Mouse (Mus musculus): Measurements from ENCODE around the gene Tomm20. TPM values are rescaled to one million over a fixed set of nuclear protein-coding genes. Genes with fewer than 3 reads are reported as not detected.

Tomm20 gene
- polyA plus RNA-seq, 1 experiment, result 642 TPM

- TF ChIP-seq EP300 (IDR thresholded peaks at IDR 0.05; ENCODE audit: insufficient read depth, low read depth, low read length), result no peak
- no peak for TF ChIP-seq CTCF (IDR thresholded peaks at IDR 0.05; ENCODE audit: low read depth, low read length)
These were observed 41.7 kb downstream of the Tomm20 start for GRCm38 (mm10) chr8:126903927-126904326.

GRCm38 (mm10) chr8:126903224-126903895 is 42.3 kb downstream of the Tomm20 start:
- Histone ChIP-seq H3K27me3 (ENCODE audit: control insufficient read depth, insufficient read depth, low read length, poor library complexity, severe bottlenecking) (no peaks in the 10 kb centered on the region), H3K4me3 (ENCODE audit: low read depth, low read length) (no peak overlapping the region), H3K27ac (ENCODE audit: insufficient read depth, low read length) (no peak overlapping the region), H3K36me3 (ENCODE audit: control insufficient read depth, insufficient read depth, low read length, poor library complexity, severe bottlenecking) (no peaks in the 10 kb centered on the region), H3K9ac (ENCODE audit: low read depth, poor library complexity, severe bottlenecking) (no peak overlapping the region), H3K4me1 (ENCODE audit: control insufficient read depth, insufficient read depth, low read length) (peaks cover 3% of the 10 kb centered on the region), H3K9me3 (replicated peaks; ENCODE audit: control insufficient read depth, insufficient read depth, low read length, poor library complexity, severe bottlenecking) (no peaks in the 10 kb centered on the region)
- TF ChIP-seq EP300 (IDR thresholded peaks at IDR 0.05; ENCODE audit: insufficient read depth, low read depth, low read length) (no peak), CTCF (IDR thresholded peaks at IDR 0.05; ENCODE audit: low read depth, low read length) (no peak), POLR2A (IDR thresholded peaks at IDR 0.05; ENCODE audit: insufficient read depth, low read length) (no peak)

More at GRCm38 (mm10) chr8:126903927-126904326, 41.7 kb downstream of the Tomm20 start:
- no peak overlapping the region for H3K27ac ChIP-seq (ENCODE audit: insufficient read depth, low read length)
- H3K36me3 ChIP-seq (ENCODE audit: control insufficient read depth, insufficient read depth, low read length, poor library complexity, severe bottlenecking), result no peaks in the 10 kb centered on the region
- H3K9ac ChIP-seq (ENCODE audit: low read depth, poor library complexity, severe bottlenecking), result no peak overlapping the region
- H3K4me3 ChIP-seq (ENCODE audit: low read depth, low read length), result no peak overlapping the region
- peaks cover 3% of the 10 kb centered on the region for H3K4me1 ChIP-seq (ENCODE audit: control insufficient read depth, insufficient read depth, low read length)
- no peaks in the 10 kb centered on the region for H3K27me3 ChIP-seq (ENCODE audit: control insufficient read depth, insufficient read depth, low read length, poor library complexity, severe bottlenecking)
- no peaks in the 10 kb centered on the region for H3K9me3 ChIP-seq (replicated peaks; ENCODE audit: control insufficient read depth, insufficient read depth, low read length, poor library complexity, severe bottlenecking)

DNA sequence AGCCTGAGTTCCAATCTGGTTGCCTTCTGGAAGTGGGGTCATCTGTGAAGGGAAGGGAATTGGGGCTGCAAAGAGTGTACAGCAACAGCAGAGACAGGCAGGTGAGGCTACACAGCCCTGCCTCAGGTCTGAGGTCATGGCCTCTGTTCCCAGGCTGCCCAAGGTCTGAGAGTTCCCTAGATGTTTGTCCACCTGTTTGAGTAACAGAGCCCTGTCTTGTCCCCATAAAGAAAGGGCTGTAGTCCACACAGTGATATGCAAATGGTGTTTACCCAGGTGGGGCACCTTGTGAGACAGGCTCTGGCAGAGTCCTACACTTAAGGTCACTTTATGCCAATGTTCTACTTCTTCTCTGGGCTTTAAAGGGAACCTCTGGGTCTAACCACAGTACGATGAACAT is 44.0 kb downstream of the Tomm20 start:
- no peak overlapping the region for H3K27ac ChIP-seq (ENCODE audit: insufficient read depth, low read length)
- no peak for TF ChIP-seq POLR2A (IDR thresholded peaks at IDR 0.05; ENCODE audit: insufficient read depth, low read length)
- TF ChIP-seq EP300 (IDR thresholded peaks at IDR 0.05; ENCODE audit: insufficient read depth, low read depth, low read length), result peak; percentile 57; the same call in 1 of the 2 replicates
- no peak for TF ChIP-seq CTCF (IDR thresholded peaks at IDR 0.05; ENCODE audit: low read depth, low read length)
- peaks cover 3% of the 10 kb centered on the region for H3K4me1 ChIP-seq (ENCODE audit: control insufficient read depth, insufficient read depth, low read length)
- no peaks in the 10 kb centered on the region for H3K27me3 ChIP-seq (ENCODE audit: control insufficient read depth, insufficient read depth, low read length, poor library complexity, severe bottlenecking)
- no peaks in the 10 kb centered on the region for H3K36me3 ChIP-seq (ENCODE audit: control insufficient read depth, insufficient read depth, low read length, poor library complexity, severe bottlenecking)
- H3K4me3 ChIP-seq (ENCODE audit: low read depth, low read length), result no peak overlapping the region
- no peak overlapping the region for H3K9ac ChIP-seq (ENCODE audit: low read depth, poor library complexity, severe bottlenecking)
- H3K9me3 ChIP-seq (replicated peaks; ENCODE audit: control insufficient read depth, insufficient read depth, low read length, poor library complexity, severe bottlenecking), result no peaks in the 10 kb centered on the region

DNA sequence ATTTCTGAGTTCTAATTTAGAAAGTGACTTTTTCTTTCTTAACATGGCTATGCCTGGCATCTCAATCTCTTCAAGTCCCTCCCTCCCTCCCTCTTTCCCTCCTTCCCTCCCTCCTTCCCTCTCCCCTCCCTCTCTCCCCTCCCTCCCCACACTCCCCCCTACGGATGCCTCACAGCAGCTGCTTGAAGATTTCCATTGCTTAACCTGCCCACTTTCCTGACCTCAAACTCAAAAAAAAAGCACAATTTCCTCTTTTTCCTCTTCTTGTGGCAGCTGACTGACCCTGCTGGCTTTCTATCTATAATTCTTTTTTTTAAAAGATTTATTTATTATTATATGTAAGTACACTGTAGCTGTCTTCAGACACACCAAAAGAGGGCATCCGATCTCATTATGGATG is 44.6 kb downstream of the Tomm20 start:
- no peak overlapping the region for H3K27ac ChIP-seq (ENCODE audit: insufficient read depth, low read length)
- TF ChIP-seq CTCF (IDR thresholded peaks at IDR 0.05; ENCODE audit: low read depth, low read length) (no peak), EP300 (IDR thresholded peaks at IDR 0.05; ENCODE audit: insufficient read depth, low read depth, low read length) (no peak), POLR2A (IDR thresholded peaks at IDR 0.05; ENCODE audit: insufficient read depth, low read length) (no peak)
- no peak overlapping the region for H3K9ac ChIP-seq (ENCODE audit: low read depth, poor library complexity, severe bottlenecking)
- no peaks in the 10 kb centered on the region for H3K27me3 ChIP-seq (ENCODE audit: control insufficient read depth, insufficient read depth, low read length, poor library complexity, severe bottlenecking)
- H3K4me1 ChIP-seq (ENCODE audit: control insufficient read depth, insufficient read depth, low read length), result peaks cover 3% of the 10 kb centered on the region
- no peak overlapping the region for H3K4me3 ChIP-seq (ENCODE audit: low read depth, low read length)
- H3K36me3 ChIP-seq (ENCODE audit: control insufficient read depth, insufficient read depth, low read length, poor library complexity, severe bottlenecking), result no peaks in the 10 kb centered on the region
- H3K9me3 ChIP-seq (replicated peaks; ENCODE audit: control insufficient read depth, insufficient read depth, low read length, poor library complexity, severe bottlenecking), result no peaks in the 10 kb centered on the region

- Histone ChIP-seq H3K4me3 (ENCODE audit: low read depth, low read length) (no peak overlapping the region), H3K4me1 (ENCODE audit: control insufficient read depth, insufficient read depth, low read length) (no peaks in the 10 kb centered on the region), H3K9me3 (replicated peaks; ENCODE audit: control insufficient read depth, insufficient read depth, low read length, poor library complexity, severe bottlenecking) (no peaks in the 10 kb centered on the region), H3K36me3 (ENCODE audit: control insufficient read depth, insufficient read depth, low read length, poor library complexity, severe bottlenecking) (no peaks in the 10 kb centered on the region), H3K27ac (ENCODE audit: insufficient read depth, low read length) (no peak overlapping the region), H3K9ac (ENCODE audit: low read depth, poor library complexity, severe bottlenecking) (no peak overlapping the region), H3K27me3 (ENCODE audit: control insufficient read depth, insufficient read depth, low read length, poor library complexity, severe bottlenecking) (no peaks in the 10 kb centered on the region)
- TF ChIP-seq EP300 (IDR thresholded peaks at IDR 0.05; ENCODE audit: insufficient read depth, low read depth, low read length) (no peak), CTCF (IDR thresholded peaks at IDR 0.05; ENCODE audit: low read depth, low read length) (no peak), POLR2A (IDR thresholded peaks at IDR 0.05; ENCODE audit: insufficient read depth, low read length) (no peak)
These were observed 50.5 kb downstream of the Tomm20 start for GRCm38 (mm10) chr8:126895133-126895532.

DNA sequence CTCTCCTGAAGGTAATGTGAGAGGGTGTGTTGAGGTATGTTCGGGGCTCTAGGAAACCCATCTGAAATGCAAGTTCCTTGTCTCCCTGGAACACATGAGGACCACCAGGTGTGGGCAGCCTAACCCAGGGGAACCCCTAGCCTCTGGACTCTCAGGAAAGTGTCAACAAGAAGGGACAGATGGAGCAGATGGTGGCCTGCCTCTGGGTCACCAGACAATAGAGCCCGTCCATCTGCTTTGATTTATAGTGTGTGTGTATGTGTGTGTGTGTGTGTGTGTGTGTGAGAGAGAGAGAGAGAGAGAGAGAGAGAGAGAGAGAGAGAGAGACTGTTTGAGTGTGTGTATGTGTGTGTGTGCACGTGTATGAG is 58.0 kb downstream of the Tomm20 start:
- H3K4me1 ChIP-seq (ENCODE audit: control insufficient read depth, insufficient read depth, low read length), result no peaks in the 10 kb centered on the region
- H3K9me3 ChIP-seq (replicated peaks; ENCODE audit: control insufficient read depth, insufficient read depth, low read length, poor library complexity, severe bottlenecking), result no peaks in the 10 kb centered on the region
- H3K4me3 ChIP-seq (ENCODE audit: low read depth, low read length), result no peak overlapping the region
- no peaks in the 10 kb centered on the region for H3K27me3 ChIP-seq (ENCODE audit: control insufficient read depth, insufficient read depth, low read length, poor library complexity, severe bottlenecking)
- no peaks in the 10 kb centered on the region for H3K36me3 ChIP-seq (ENCODE audit: control insufficient read depth, insufficient read depth, low read length, poor library complexity, severe bottlenecking)
- TF ChIP-seq CTCF (IDR thresholded peaks at IDR 0.05; ENCODE audit: low read depth, low read length), result no peak
- TF ChIP-seq POLR2A (IDR thresholded peaks at IDR 0.05; ENCODE audit: insufficient read depth, low read length), result no peak
- no peak for TF ChIP-seq EP300 (IDR thresholded peaks at IDR 0.05; ENCODE audit: insufficient read depth, low read depth, low read length)
- no peak overlapping the region for H3K27ac ChIP-seq (ENCODE audit: insufficient read depth, low read length)
- no peak overlapping the region for H3K9ac ChIP-seq (ENCODE audit: low read depth, poor library complexity, severe bottlenecking)

Measured in ES-Bruce4 (cell line).